Comparison of ENCODE assay signal across 8 mouse cellular contexts in genomic region chr2:148677801-148678200, GRCm38 (mm10). TPM values are rescaled to one million over a fixed set of nuclear protein-coding genes. Genes with fewer than 3 reads are reported as not detected.
A peak's percentile ranks its signal among the peaks of the same experiment; 100 is the strongest.
DNase-seq lines count a peak whose midpoint lies in the region; ATAC-seq and TF ChIP-seq lines count a peak whose summit lies in the region.

No protein-coding gene starts in this region.

- peak overlapping the region; percentile 70 for H3K27ac ChIP-seq in hindbrain, postnatal 0 days

- no peak for TF ChIP-seq CTCF in hindbrain, postnatal 0 days (IDR thresholded peaks at IDR 0.05; ENCODE audit: low read depth)

- peaks cover 23% of the 10 kb centered on the region for H3K4me1 ChIP-seq in hindbrain, postnatal 0 days (ENCODE audit: insufficient read depth, low read length)

- 3% methylated on average over 26 of the region's 26 CpGs for WGBS in hindbrain, postnatal 0 days

- H3K27me3 ChIP-seq in hindbrain, postnatal 0 days (ENCODE audit: insufficient read depth, low read length) = no peaks in the 10 kb centered on the region

- ATAC-seq in hindbrain, postnatal 0 days = peak; percentile 46

- no peaks in the 10 kb centered on the region for H3K9me3 ChIP-seq in hindbrain, postnatal 0 days (ENCODE audit: low read length)

- H3K4me3 ChIP-seq in hindbrain, postnatal 0 days (ENCODE audit: low read length) = peak overlapping the region; percentile 41

- H3K36me3 ChIP-seq in hindbrain, postnatal 0 days (ENCODE audit: insufficient read depth, low read length) = peaks cover 12% of the 10 kb centered on the region

- peak; percentile 79 to 90 for DNase-seq in adrenal gland, adult (ENCODE audit: inconsistent age in 2 of 2, low spot score in 1 of 2)
- peak; percentile 42 to 47 for DNase-seq in cerebellum, postnatal 36 days
- DNase-seq in gastrocnemius, adult 18-20 months (ENCODE audit: low spot score) = peak; percentile 41
- peak; percentile 94 for DNase-seq in hindbrain, postnatal 0 days (ENCODE audit: low spot score)
- peak; percentile 76 to 80 for DNase-seq in left cerebral cortex, adult 18-20 months (ENCODE audit: low spot score in 2 of 2)
- DNase-seq in lung, postnatal 36 days = peak; percentile 56
- peak; percentile 83 for DNase-seq in right cerebral cortex, postnatal 25 days
- no peak for DNase-seq in MN1 (ENCODE audit: low spot score)

- H3K9ac ChIP-seq in hindbrain, postnatal 0 days (replicated peaks; ENCODE audit: low read length) = 0 out of 2 replicates have a peak overlapping the region, but pooled peaks have one; percentile 40

- H3K4me2 ChIP-seq in hindbrain, postnatal 0 days (ENCODE audit: low read depth, low read length) = peak overlapping the region; percentile 65

RNA-seq across cellular contexts. Expression of gene Gzf1, which starts 3.0 kb away (rescaled TPM):
- 10 to 100 TPM; 17.9 to 26.9 TPM for total RNA-seq in gastrocnemius, adult 18-20 months (2021)
- total RNA-seq in hindbrain, postnatal 0 days (2014; rRNA removed) = 21.4 and 24.1 TPM in 2 replicates
- 15.5 and 17.3 TPM in 2 replicates for polyA plus RNA-seq in hindbrain, postnatal 0 days (2015; fragmentation: Nextera tagmentation; extraction: Ambion mirVana)
- 10 to 100 TPM; 29.5 to 31.5 TPM for total RNA-seq in left cerebral cortex, adult 18-20 months (2021)

RNA-seq across cellular contexts. Expression of gene Nxt1, which starts 5.4 kb away (rescaled TPM):
- total RNA-seq in gastrocnemius, adult 18-20 months (2021) = 1 to 10 TPM; 6.6 to 7.5 TPM
- total RNA-seq in hindbrain, postnatal 0 days (2014; rRNA removed) = 22.9 and 35.3 TPM in 2 replicates
- 34.0 and 37.8 TPM in 2 replicates for polyA plus RNA-seq in hindbrain, postnatal 0 days (2015; fragmentation: Nextera tagmentation; extraction: Ambion mirVana)
- total RNA-seq in left cerebral cortex, adult 18-20 months (2021) = 10 to 100 TPM; 12.9 to 15.9 TPM

RNA-seq across cellular contexts. Expression of gene Napb, which starts 54.5 kb away (rescaled TPM):
- total RNA-seq in gastrocnemius, adult 18-20 months (2021) = 1 to 10 TPM; 5.9 to 6.0 TPM
- total RNA-seq in hindbrain, postnatal 0 days (2014; rRNA removed) = 115 and 125 TPM in 2 replicates
- polyA plus RNA-seq in hindbrain, postnatal 0 days (2015; fragmentation: Nextera tagmentation; extraction: Ambion mirVana) = 81.5 and 99.2 TPM in 2 replicates
- 100 to 1,000 TPM; 362 to 386 TPM for total RNA-seq in left cerebral cortex, adult 18-20 months (2021)

Comparison
In these comparisons a context has a peak if more than half of its experiments do, and no peak if none do; other contexts are left out.
1. RNA of gene Napb, which starts 54.5 kb away (total RNA-seq): 362 to 386 TPM in left cerebral cortex, adult 18-20 months and 115 to 125 TPM in hindbrain, postnatal 0 days; 5.9 to 6.0 TPM in gastrocnemius, adult 18-20 months; every median in the first group is over 10 times any median in the second.